Mouse (Mus musculus): ENCODE measurements around the gene Tgfbr3.
A peak's percentile ranks its signal among the peaks of the same experiment; 100 is the strongest.
"Not testable (repeated sequence)": the region's sequence is repeated elsewhere in the genome, so short reads cannot be mapped to it uniquely, and the experiment has no call there.

The Tgfbr3 gene

GRCm38 (mm10) chr5:107279263-107279662 is 10.2 kb downstream of the Tgfbr3 start:
- DNase-seq (ENCODE audit: low spot score) = no peak

- no peak for DNase-seq (ENCODE audit: low spot score)
Observed at GRCm38 (mm10) chr5:107276186-107276585, 13.2 kb downstream of the Tgfbr3 start.

GRCm38 (mm10) chr5:107272252-107273028 is 17.0 kb downstream of the Tgfbr3 start:
- DNase-seq (ENCODE audit: low spot score) = no peak

DNA sequence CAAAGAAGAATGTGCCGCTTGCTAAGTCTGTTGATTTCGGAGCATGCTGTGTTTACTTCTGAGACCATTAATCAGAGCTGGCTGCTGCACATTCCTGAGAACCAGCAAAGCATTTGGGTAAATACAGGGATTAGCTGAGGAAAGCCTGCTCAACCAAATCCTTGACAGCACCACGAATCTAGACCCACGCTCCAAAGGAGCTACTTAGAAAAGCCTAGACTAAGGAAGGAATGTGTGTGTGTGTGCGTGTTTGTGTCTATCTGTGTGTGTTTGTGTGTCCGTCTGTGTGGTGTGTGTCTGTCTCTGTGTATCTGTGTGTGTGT is 20.5 kb downstream of the Tgfbr3 start:
- DNase-seq (ENCODE audit: low spot score) = no peak

GRCm38 (mm10) chr5:107268121-107269005 is 21.1 kb downstream of the Tgfbr3 start:
- no peak for DNase-seq (ENCODE audit: low spot score)

DNA sequence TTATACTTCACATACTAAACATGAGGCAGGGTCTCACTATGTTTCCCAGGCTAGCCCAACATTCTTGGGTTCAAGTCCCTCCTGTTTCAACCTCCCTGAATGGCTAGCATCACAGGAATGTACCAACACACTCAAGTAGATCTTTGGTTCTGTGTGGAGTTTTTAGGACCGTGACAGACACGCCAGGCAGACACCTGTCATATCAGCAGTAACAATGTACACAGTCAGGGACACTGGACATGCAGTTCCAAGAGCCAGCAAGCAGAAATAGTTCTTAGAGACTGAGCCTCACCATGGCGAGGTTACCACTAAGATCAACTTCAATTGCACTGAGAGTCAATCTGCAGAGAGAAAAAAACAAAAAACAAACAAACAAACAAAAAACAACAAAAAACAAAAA is 22.9 kb downstream of the Tgfbr3 start:
- DNase-seq (ENCODE audit: low spot score) = no peak

DNA sequence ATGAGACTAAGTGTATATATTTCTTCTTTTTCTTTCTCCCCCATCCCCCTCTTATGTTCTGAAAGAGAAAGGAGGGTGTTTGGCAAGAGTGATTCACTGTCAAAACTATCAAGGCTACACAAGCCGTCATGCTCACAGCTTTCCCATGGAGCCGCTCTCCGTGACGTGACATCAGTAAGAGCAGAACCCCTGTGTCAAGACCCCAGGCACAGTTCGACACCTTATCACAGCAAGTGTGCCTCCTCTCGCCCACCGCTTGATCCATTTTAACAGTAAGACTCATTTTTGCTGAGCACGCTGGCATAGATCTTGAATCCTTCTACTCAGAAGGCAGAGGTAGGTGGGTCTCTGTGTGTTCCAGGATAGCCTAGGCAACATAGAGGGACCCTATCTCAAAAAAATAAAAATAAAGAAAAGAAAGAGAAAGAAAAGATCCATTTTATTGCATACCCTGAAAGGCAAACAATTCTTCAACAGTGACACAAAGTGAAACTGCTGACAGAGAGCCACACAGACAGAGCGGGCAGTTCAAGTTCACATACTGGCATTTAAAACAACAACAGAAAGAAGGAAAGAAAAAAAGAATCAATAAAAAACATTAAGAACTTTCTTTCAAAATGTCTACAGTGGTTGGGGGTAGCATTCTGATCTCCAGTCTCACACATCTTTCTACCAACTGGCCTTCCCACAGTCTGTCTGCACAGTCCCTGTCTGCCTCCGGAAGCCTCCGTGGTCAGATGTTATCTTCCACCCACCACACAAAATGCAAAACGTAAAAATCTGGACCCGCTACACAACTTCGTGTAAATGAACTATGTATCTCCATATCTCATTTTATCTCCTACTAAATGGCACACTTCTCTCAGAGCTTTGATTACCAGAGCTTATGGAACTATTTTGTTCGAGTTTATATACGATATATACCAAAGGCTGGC is 24.7 kb downstream of the Tgfbr3 start:
- DNase-seq (ENCODE audit: low spot score) = peak; percentile 70

DNA sequence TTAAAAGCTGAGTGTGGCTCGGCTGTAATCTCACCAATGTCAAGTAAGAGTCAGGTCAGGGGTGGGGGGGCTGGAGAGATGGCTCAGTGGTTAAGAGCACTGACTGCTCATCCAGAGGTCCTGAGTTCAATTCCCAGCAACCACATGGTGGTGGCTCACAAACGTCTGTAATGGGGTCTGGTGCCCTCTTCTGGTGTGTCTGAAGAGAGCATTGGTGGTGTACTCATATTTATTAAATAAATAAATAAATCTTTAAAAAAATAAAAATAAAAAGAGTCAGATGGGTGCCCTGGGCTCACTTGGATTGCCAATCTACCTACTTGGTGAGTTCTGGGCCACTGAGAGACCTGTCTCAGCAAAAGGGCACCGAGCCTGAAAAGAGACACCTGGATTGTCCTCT is 25.6 kb downstream of the Tgfbr3 start:
- no peak for DNase-seq (ENCODE audit: low spot score)

DNA sequence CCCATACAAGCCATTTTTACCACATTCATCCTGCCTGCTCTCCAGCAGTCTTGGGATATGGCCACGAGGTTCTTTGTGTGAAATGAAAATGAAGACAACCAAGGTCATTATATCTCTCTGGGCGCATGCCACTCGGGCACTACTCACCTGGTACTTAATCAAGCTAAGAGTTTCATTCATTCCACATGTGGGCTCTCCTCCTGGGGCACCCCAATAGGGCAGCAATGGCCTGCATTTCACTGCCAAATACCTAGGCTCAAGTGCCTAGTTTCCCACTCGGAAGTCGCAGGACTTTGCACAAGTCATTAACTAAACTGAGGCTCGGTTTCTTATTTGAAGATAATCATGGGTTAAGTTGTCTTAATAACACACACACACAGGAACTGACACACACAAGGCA is 27.5 kb downstream of the Tgfbr3 start:
- DNase-seq (ENCODE audit: low spot score) = no peak

GRCm38 (mm10) chr5:107260708-107261495 is 28.5 kb downstream of the Tgfbr3 start:
- DNase-seq (ENCODE audit: low spot score) = no peak

GRCm38 (mm10) chr5:107259487-107260040 is 29.9 kb downstream of the Tgfbr3 start:
- peak; percentile 43 for DNase-seq (ENCODE audit: low spot score)

DNA sequence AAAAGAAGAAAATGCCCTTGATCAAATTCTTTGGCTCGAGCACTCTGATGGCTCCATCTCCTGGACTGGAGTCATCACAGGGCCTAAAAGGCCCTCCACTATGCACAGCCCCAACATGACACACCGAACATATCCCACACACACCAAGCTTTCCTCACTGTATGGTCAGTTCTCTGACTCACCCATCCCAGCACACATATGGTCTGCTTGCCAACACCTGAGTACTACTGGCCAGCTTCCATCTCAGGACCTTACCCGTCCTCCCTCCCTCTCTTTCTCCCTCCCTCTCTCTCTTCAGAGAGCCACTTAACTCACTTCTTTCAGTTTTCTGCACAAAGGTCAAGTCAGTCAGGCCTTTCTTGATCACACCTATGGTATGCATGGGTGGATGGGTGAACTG is 36.0 kb downstream of the Tgfbr3 start:
- no peak for DNase-seq (ENCODE audit: low spot score)

GRCm38 (mm10) chr5:107252435-107252834 is 37.0 kb downstream of the Tgfbr3 start:
- no peak for DNase-seq (ENCODE audit: low spot score)

DNA sequence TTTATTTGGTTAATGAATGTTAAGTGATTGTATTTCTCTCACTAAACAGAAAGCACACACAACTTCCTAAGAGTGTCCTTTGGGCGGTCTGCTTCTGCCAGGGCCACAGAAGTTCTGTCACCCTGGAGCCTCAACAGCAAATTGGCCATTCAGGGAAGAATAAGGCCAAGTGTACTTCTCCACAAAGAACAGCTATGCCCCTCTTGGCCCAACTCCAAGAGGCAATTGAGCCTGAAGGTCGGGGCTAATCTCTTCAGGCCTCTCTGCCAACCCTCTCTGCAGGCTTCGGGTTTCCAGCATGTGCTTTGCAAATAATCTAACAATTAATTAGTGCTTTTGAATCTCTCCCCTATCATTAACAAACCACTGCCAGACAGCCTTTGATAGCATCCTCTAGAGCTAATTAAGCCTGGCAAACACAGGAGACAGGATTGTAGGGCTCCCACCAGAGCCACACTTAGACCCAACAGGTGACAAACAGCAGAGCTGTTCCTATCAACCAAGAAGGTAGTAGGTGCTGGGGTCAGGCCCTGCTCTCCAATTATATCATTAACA is 37.6 kb downstream of the Tgfbr3 start:
- DNase-seq (ENCODE audit: low spot score) = no peak

DNA sequence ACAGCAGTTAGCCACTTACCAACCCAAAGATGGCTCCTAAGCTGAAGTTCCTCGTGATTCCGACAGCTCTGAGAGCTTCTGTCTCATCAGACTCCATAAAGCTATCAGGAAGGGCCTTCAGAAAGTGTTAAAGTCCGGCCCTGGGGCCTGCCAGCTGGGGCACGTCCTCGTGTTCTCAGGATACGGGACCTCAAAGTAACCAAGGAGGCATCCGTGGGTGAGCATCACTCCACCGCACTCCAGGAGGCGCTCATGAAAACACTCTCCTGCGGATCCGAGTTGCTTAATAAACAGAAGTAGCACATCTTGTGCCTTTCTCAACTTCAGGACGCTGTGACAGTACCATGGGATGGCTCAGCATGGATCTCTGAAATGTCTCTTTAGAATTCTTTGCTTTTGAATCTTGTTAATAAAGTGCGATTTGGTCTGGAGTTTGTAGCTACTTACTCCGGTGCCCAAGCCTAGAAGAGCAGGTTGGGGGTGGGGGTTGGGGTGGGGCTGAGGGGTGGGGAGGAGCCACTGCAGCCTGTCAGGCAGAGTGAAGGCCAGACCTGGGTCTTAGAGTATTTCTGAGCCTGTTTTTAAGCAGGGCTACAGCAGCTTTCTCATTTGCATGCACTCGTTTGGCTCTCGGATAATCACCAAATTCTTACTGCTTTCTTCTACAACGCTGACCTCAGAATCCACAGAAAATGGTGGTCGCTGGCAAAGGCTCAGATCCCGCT is 38.7 kb downstream of the Tgfbr3 start:
- DNase-seq (ENCODE audit: low spot score) = no peak

DNA sequence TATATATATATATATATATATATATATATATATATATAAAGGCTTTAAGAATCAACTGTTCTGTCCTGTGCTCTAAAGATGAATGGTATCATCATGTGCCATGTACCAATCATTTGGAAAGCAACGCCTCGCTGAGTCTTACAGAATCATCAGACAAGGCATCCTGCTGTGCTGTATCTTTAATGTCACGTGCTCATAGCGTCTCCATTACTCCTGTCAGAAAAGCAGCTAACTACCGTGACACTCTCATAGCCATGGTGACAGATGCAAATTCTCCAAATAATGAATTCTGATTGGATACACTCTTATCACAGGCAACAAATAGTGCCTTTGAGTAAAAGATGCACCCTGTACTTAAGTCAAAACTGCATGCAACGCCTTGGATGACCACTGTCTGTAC is 40.7 kb downstream of the Tgfbr3 start:
- DNase-seq (ENCODE audit: low spot score) = no peak

GRCm38 (mm10) chr5:107248302-107248701 is 41.1 kb downstream of the Tgfbr3 start:
- DNase-seq (ENCODE audit: low spot score) = not testable (repeated sequence)

- DNase-seq (ENCODE audit: low spot score) = no peak
Observed at GRCm38 (mm10) chr5:107247786-107248185, 41.6 kb downstream of the Tgfbr3 start.

GRCm38 (mm10) chr5:107243445-107243844 is 46.0 kb downstream of the Tgfbr3 start:
- no peak for DNase-seq (ENCODE audit: low spot score)

- no peak for DNase-seq (ENCODE audit: low spot score)
Observed at GRCm38 (mm10) chr5:107242993-107243392, 46.4 kb downstream of the Tgfbr3 start.
